Comparison of ENCODE assay signal across 8 mouse cellular contexts in genomic region chr16:95704662-95705330, GRCm38 (mm10). TPM values are rescaled to one million over a fixed set of nuclear protein-coding genes. Genes with fewer than 3 reads are reported as not detected.
DNase-seq lines count a peak whose midpoint lies in the region; ATAC-seq lines count a peak whose summit lies in the region.

No protein-coding gene starts in this region.

- peak; percentile 21 for DNase-seq in CD4-positive, CD25-positive, alpha-beta regulatory T cell, adult 2 months (ENCODE audit: low read depth, low spot score)
- peak; percentile 38 to 52 for DNase-seq in left cerebral cortex, postnatal 25 days (ENCODE audit: low spot score in 2 of 2)
- no peak for DNase-seq in left cerebral cortex, postnatal 14 days (ENCODE audit: low spot score in 2 of 2)
- DNase-seq in liver, embryonic 13.5 days = no peak
- DNase-seq in ovary, adult 18-20 months (ENCODE audit: low spot score) = no peak
- DNase-seq in frontal cortex, postnatal 14 days (ENCODE audit: low spot score in 2 of 2) = no peak

- no peaks in the 10 kb centered on the region for H3K9me3 ChIP-seq in heart, embryonic 15.5 days (replicated peaks)
- no peaks in the 10 kb centered on the region for H3K9me3 ChIP-seq in liver, embryonic 13.5 days (replicated peaks)

- H3K36me3 ChIP-seq in heart, embryonic 15.5 days = peaks cover 15% of the 10 kb centered on the region
- H3K36me3 ChIP-seq in liver, embryonic 13.5 days = peaks cover 24% of the 10 kb centered on the region

- peaks cover 42% of the 10 kb centered on the region for H3K4me1 ChIP-seq in heart, embryonic 15.5 days (replicated peaks)
- H3K4me1 ChIP-seq in liver, embryonic 13.5 days (replicated peaks) = peaks cover 30% of the 10 kb centered on the region

- 32% methylated on average over 10 of the region's 10 CpGs for WGBS in heart, embryonic 15.5 days
- 73% methylated on average over 10 of the region's 10 CpGs for WGBS in liver, embryonic 13.5 days (ENCODE audit: insufficient replicate concordance)

- no peaks in the 10 kb centered on the region for H3K27me3 ChIP-seq in heart, embryonic 15.5 days
- no peaks in the 10 kb centered on the region for H3K27me3 ChIP-seq in liver, embryonic 13.5 days

- peak overlapping the region; percentile 84 for H3K27ac ChIP-seq in heart, embryonic 15.5 days
- no peak overlapping the region for H3K27ac ChIP-seq in liver, embryonic 13.5 days

- intact Hi-C loops in left cerebral cortex, postnatal 25 days (cut with DNase I) = loop anchor here (2.0 to 5.0 kb wide), 2 partner anchors 98 to 423 kb away; partner anchors contain the start of gene Hmgn1
- intact Hi-C loops in left cerebral cortex, postnatal 14 days (cut with DNase I) = loop anchor here (5.0 kb wide), 2 partner anchors 57 to 243 kb away; no protein-coding TSS in a partner anchor

- peak overlapping the region; percentile 92 for H3K4me2 ChIP-seq in heart, embryonic 15.5 days
- peak overlapping the region; percentile 36 for H3K4me2 ChIP-seq in liver, embryonic 13.5 days

- peak overlapping the region; percentile 30 for H3K9ac ChIP-seq in heart, embryonic 15.5 days
- no peak overlapping the region for H3K9ac ChIP-seq in liver, embryonic 13.5 days

- H3K4me3 ChIP-seq in heart, embryonic 15.5 days = peak overlapping the region; percentile 95
- peak overlapping the region; percentile 27 for H3K4me3 ChIP-seq in liver, embryonic 13.5 days (replicated peaks)

- ATAC-seq in CD4-positive, CD25-positive, alpha-beta regulatory T cell, adult 4 months = no peak
- no peak for ATAC-seq in heart, embryonic 15.5 days (replicated peaks; ENCODE audit: insufficient number of reproducible peaks, insufficient read depth, low FRiP score, low read depth)
- no peak for ATAC-seq in liver, embryonic 13.5 days (ENCODE audit: low read depth)

RNA-seq across cellular contexts. Expression of gene Ets2, which starts 2.9 kb away (rescaled TPM):
- polyA plus RNA-seq in CD4-positive, CD25-positive, alpha-beta regulatory T cell, adult 4 months (2017; shearing (Covaris generic)) = 1 to 10 TPM; 4.2 to 4.3 TPM
- 10 to 100 TPM; 68.3 to 76.0 TPM for total RNA-seq in left cerebral cortex, postnatal 25 days (2021)
- total RNA-seq in left cerebral cortex, postnatal 14 days (2021) = 10 to 100 TPM; 53.0 to 59.9 TPM
- 56.5 and 65.0 TPM in 2 replicates for polyA plus RNA-seq in heart, embryonic 15.5 days (2015; fragmentation: Nextera tagmentation; extraction: Ambion mirVana)
- polyA plus RNA-seq in liver, embryonic 13.5 days (2015; fragmentation: Nextera tagmentation; extraction: Ambion mirVana) = 10.2 and 13.3 TPM in 2 replicates

Comparison
In these comparisons a context has a peak if more than half of its experiments do, and no peak if none do; other contexts are left out.
1. DNase-seq: peak in CD4-positive, CD25-positive, alpha-beta regulatory T cell, adult 2 months (single experiment) and left cerebral cortex, postnatal 25 days (2 of 2); none in left cerebral cortex, postnatal 14 days (0 of 2), liver, embryonic 13.5 days (single experiment), ovary, adult 18-20 months (single experiment) and frontal cortex, postnatal 14 days (0 of 2).